Mouse (Mus musculus) midbrain, postnatal 0 days (tissue): ENCODE measurements at regions not wholly inside any gene's neighbourhood (a gene's known extent, or its start where the extent isn't known, plus 50 kb on each side); places are given as distances from the start of the nearest gene placed in this dataset.

Experiments
- ATAC-seq: fragments of 200-750 bp; cut with Nextera tagmentation; 2 replicates; pipeline ENCODE4 v1.8.0; 2017; ENCODE audit warnings: moderate number of reproducible peaks, mild to moderate bottlenecking, moderate TSS enrichment, moderate library complexity; ENCODE audit not compliant: low FRiP score
- DNase-seq: peaks from one replicate; pipeline ENCODE4 v3.0.0-alpha.2; 2015; ENCODE audit warnings: low spot score
- H3K27ac ChIP-seq: fragments of 300-500 bp; sonication (generic); 2 replicates; pipeline ENCODE4 v1.5.1; 2014; ENCODE audit warnings: low read depth, mild to moderate bottlenecking, low read length, mixed read lengths
- H3K27me3 ChIP-seq: fragments of 300-500 bp; sonication (generic); 2 replicates; pipeline ENCODE4 v1.6.1; 2014; ENCODE audit warnings: low read length, control low read depth, mixed read lengths; ENCODE audit not compliant: insufficient read depth
- H3K36me3 ChIP-seq: fragments of 300-500 bp; sonication (generic); 2 replicates; pipeline ENCODE4 v1.6.1; 2014; ENCODE audit warnings: low read length, control low read depth, mixed read lengths; ENCODE audit not compliant: insufficient read depth
- H3K4me1 ChIP-seq: fragments of 300-500 bp; sonication (generic); 2 replicates; pipeline ENCODE4 v1.6.1; 2014; ENCODE audit warnings: mild to moderate bottlenecking, control low read depth, antibody characterized with exemption, low read length, mixed read lengths; ENCODE audit not compliant: insufficient read depth
- H3K4me2 ChIP-seq: fragments of 300-500 bp; sonication (generic); 2 replicates; pipeline ENCODE4 v1.6.1; 2014; ENCODE audit warnings: low read depth, mild to moderate bottlenecking, low read length, mixed read lengths; ENCODE audit not compliant: poor library complexity, severe bottlenecking
- H3K4me3 ChIP-seq: fragments of 300-500 bp; sonication (generic); 2 replicates; pipeline ENCODE4 v1.5.1; 2014; ENCODE audit warnings: low read depth, mild to moderate bottlenecking, low read length, moderate library complexity
- H3K9ac ChIP-seq: fragments of 300-500 bp; sonication (generic); replicated peaks from 2 replicates; pipeline ENCODE4 v1.6.1; 2014; ENCODE audit warnings: mild to moderate bottlenecking, low read length, moderate library complexity, mixed read lengths; ENCODE audit not compliant: poor library complexity, severe bottlenecking
- H3K9me3 ChIP-seq: fragments of 300-500 bp; sonication (generic); 2 replicates; pipeline ENCODE4 v1.6.1; 2016; ENCODE audit warnings: low read length, control low read depth
- CTCF ChIP-seq: IDR thresholded peaks from 2 replicates; pipeline ENCODE4 v1.5.1; 2016; ENCODE audit warnings: antibody characterized with exemption, mild to moderate bottlenecking
- WGBS: fragments of 180-500 bp; shearing (Covaris S2); extraction: QIAGEN DNeasy Blood & Tissue Kit; methylation state at CpG from one replicate; pipeline ENCODE4 v1.1.7; 2014; 5-methylcytosine and 5-hydroxymethylcytosine counted together

GRCm38 (mm10) chr1:138343451-138343850, 69.9 kb downstream of the Atp6v1g3 start:
- H3K27ac ChIP-seq = no peak overlapping the region
- H3K9me3 ChIP-seq = no peaks in the 10 kb centered on the region
- no peaks in the 10 kb centered on the region for H3K36me3 ChIP-seq
- no peak for DNase-seq
- no peak for ATAC-seq
- H3K9ac ChIP-seq = no peak overlapping the region
- H3K4me1 ChIP-seq = no peaks in the 10 kb centered on the region
- H3K4me2 ChIP-seq = no peak overlapping the region
- H3K4me3 ChIP-seq = no peak overlapping the region
- no peak for TF ChIP-seq CTCF
- H3K27me3 ChIP-seq = no peaks in the 10 kb centered on the region
- WGBS = 90% methylated on average over 4 of the region's 4 CpGs

GRCm38 (mm10) chr1:138344920-138345319, 71.4 kb downstream of the Atp6v1g3 start:
- DNase-seq = no peak
- Histone ChIP-seq H3K9ac (no peak overlapping the region), H3K4me1 (no peaks in the 10 kb centered on the region), H3K4me3 (no peak overlapping the region), H3K27ac (no peak overlapping the region), H3K27me3 (no peaks in the 10 kb centered on the region), H3K36me3 (no peaks in the 10 kb centered on the region), H3K9me3 (no peaks in the 10 kb centered on the region), H3K4me2 (no peak overlapping the region)
- no peak for ATAC-seq
- WGBS = 90% methylated on average over 4 of the region's 4 CpGs
- TF ChIP-seq CTCF = no peak

GRCm38 (mm10) chr1:138345992-138346391, 72.5 kb downstream of the Atp6v1g3 start:
- Histone ChIP-seq H3K4me1 (no peaks in the 10 kb centered on the region), H3K27ac (0 out of 2 replicates have a peak overlapping the region, but pooled peaks have one; percentile 39), H3K9ac (0 out of 2 replicates have a peak overlapping the region, but pooled peaks have one; percentile 29), H3K27me3 (no peaks in the 10 kb centered on the region), H3K36me3 (no peaks in the 10 kb centered on the region), H3K4me3 (peak overlapping the region; percentile 22), H3K9me3 (no peaks in the 10 kb centered on the region), H3K4me2 (peak overlapping the region; percentile 46)
- ATAC-seq (peak; percentile 59), DNase-seq (peak; percentile 69)
- WGBS = 7% methylated on average over 10 of the region's 10 CpGs
- TF ChIP-seq CTCF = no peak

- no peaks in the 10 kb centered on the region for H3K36me3 ChIP-seq
- H3K27ac ChIP-seq = no peak overlapping the region
- TF ChIP-seq CTCF = no peak
- no peaks in the 10 kb centered on the region for H3K9me3 ChIP-seq
- H3K4me1 ChIP-seq = no peaks in the 10 kb centered on the region
- ATAC-seq (no peak), DNase-seq (no peak)
- H3K4me2 ChIP-seq = no peak overlapping the region
- no peak overlapping the region for H3K9ac ChIP-seq
- no peak overlapping the region for H3K4me3 ChIP-seq
- 77% methylated on average over 5 of the region's 5 CpGs for whole genome bisulfite sequencing
- no peaks in the 10 kb centered on the region for H3K27me3 ChIP-seq
Measured at GRCm38 (mm10) chr1:138346904-138347303, 73.4 kb downstream of the Atp6v1g3 start.

- no peak overlapping the region for H3K4me3 ChIP-seq
- TF ChIP-seq CTCF = no peak
- 66% methylated on average over 6 of the region's 6 CpGs for WGBS
- H3K9ac ChIP-seq = no peak overlapping the region
- H3K4me2 ChIP-seq = no peak overlapping the region
- DNase-seq (no peak), ATAC-seq (no peak)
- no peaks in the 10 kb centered on the region for H3K27me3 ChIP-seq
- H3K4me1 ChIP-seq = no peaks in the 10 kb centered on the region
- H3K9me3 ChIP-seq = no peaks in the 10 kb centered on the region
- H3K36me3 ChIP-seq = no peaks in the 10 kb centered on the region
- H3K27ac ChIP-seq = no peak overlapping the region
Measured at GRCm38 (mm10) chr1:138348447-138348846, 74.9 kb downstream of the Atp6v1g3 start.

- no peak for TF ChIP-seq CTCF
- H3K4me3 ChIP-seq = no peak overlapping the region
- DNase-seq (no peak), ATAC-seq (no peak)
- H3K27ac ChIP-seq = no peak overlapping the region
- H3K9ac ChIP-seq = no peak overlapping the region
- H3K4me1 ChIP-seq = no peaks in the 10 kb centered on the region
- H3K27me3 ChIP-seq = no peaks in the 10 kb centered on the region
- H3K36me3 ChIP-seq = no peaks in the 10 kb centered on the region
- no peaks in the 10 kb centered on the region for H3K9me3 ChIP-seq
- no peak overlapping the region for H3K4me2 ChIP-seq
- 82% methylated on average over 2 of the region's 2 CpGs for WGBS
Measured at GRCm38 (mm10) chr1:138349099-138349498, 75.6 kb downstream of the Atp6v1g3 start.
